Mouse (Mus musculus): ENCODE measurements around the gene Gm2564.
"Not testable (repeated sequence)": the region's sequence is repeated elsewhere in the genome, so short reads cannot be mapped to it uniquely, and the experiment has no call there.

Gm2564 gene

GRCm38 (mm10) chr4:42629419-42629818, at the start of gene Gm2564:
Gm2564 (plus strand) TSS chr4:42629719.
- DNase-seq = not testable (repeated sequence)

- not testable (repeated sequence) for DNase-seq
Measured at GRCm38 (mm10) chr4:42611895-42612294, 17.6 kb upstream of the Gm2564 start, which contains the start of gene Gm10591. Gm10591 (plus strand) TSS chr4:42612195.

- DNase-seq = not testable (repeated sequence)
Measured at GRCm38 (mm10) chr4:42654951-42655350, 25.4 kb downstream of the Gm2564 start, which contains the start of gene Ccl27b. Ccl27b (plus strand) TSS chr4:42655251.

DNA sequence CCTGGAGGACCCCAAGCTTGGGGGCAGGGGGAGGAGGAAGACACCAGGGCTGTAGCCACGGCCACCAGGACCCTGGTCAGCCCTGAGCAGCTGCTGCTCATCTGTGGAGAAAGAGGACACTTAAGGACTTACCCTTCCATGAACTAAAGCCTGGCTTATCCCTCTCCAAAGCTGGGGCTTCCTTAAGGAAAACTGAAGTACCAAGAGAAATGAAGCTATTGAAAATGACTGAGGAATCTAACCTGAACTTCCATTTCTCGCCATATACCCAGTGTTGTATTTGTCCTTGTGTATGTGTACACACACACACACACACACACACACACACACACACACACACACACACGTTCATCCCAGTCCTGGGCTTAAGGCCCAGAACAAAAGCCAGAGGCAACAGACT, 32.3 kb downstream of the Gm2564 start, which contains the start of gene Il11ra2:
TSS of gene Il11ra2 (minus strand) at position 101 of the 400 bp plus-strand sequence.
- DNase-seq = not testable (repeated sequence)

DNA sequence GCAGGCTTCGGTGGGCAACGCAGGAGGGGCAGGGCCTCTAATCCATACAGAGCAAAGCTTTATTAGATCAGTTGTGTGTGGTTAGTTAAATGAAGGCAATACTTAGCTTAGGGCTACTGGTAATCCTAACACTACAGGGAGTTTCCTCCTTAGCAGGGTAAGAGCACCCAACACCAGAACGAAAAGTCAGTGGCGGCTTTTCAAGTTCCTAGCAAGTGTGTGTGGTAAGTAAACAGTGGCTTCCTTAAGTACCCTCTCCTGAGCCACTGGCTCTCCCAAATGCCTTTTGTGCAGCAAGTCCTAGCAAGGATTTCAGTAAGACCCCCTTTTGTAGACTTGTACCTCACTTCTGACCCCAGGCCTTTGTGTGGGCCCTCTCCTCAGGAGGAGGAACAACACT, 45.9 kb downstream of the Gm2564 start:
- not testable (repeated sequence) for DNase-seq

DNA sequence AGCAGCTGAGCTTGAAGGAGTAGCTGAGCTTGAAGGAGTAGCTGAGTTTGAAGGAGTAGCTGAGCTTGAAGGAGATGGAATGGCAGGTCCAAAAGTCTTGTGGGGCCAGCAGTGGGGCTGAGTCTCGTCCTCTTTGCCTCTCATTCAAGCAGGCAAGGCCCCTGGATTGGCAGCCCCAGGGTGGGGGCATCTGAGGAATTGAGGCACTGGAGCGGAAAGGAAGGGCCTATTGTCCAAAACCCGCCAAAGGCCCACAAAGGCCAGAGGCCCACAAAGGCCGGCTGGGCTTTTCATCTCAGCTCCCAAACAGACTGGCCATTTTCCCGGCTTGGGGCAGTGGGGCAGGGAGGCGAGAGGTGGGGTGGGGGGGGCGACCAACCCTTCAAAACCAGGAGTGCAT, 49.8 kb downstream of the Gm2564 start:
- DNase-seq = not testable (repeated sequence)

GRCm38 (mm10) chr4:42680374-42681356, 51.1 kb downstream of the Gm2564 start:
- not testable (repeated sequence) for DNase-seq

Data from lung, postnatal 36 days (tissue).